Mouse (Mus musculus) olfactory bulb, adult 2 months (tissue): ENCODE data around the gene 1700019D03Rik.

Experiments
- CTCF ChIP-seq: fragments of 200-500 bp; IDR thresholded peaks from 2 replicates; pipeline ENCODE4 v1.5.1; 2012; ENCODE audit warnings: low read depth, mild to moderate bottlenecking, low read length, moderate library complexity; ENCODE audit not compliant: insufficient read depth
- POLR2A ChIP-seq: fragments of 200-500 bp; IDR thresholded peaks from 2 replicates; pipeline ENCODE4 v1.6.1; 2012; ENCODE audit warnings: mild to moderate bottlenecking, low read depth, low read length, moderate library complexity; ENCODE audit not compliant: insufficient read depth

- no peak for TF ChIP-seq POLR2A
- no peak for TF ChIP-seq CTCF
These were observed 85.5 kb downstream of the 1700019D03Rik start for GRCm38 (mm10) chr1:52934494-52934893.
